Mouse (Mus musculus) midbrain, embryonic 16.5 days (tissue): ENCODE measurements at regions not wholly inside any gene's neighbourhood (a gene's known extent, or its start where the extent isn't known, plus 50 kb on each side); places are given as distances from the start of the nearest gene placed in this dataset.

Source experiments
- ATAC-seq: fragments of 200-750 bp; cut with Nextera tagmentation; 2 replicates; pipeline ENCODE4 v1.8.0; 2017; ENCODE audit warnings: moderate TSS enrichment
- H3K27ac ChIP-seq: fragments of 300-500 bp; sonication (generic); 2 replicates; pipeline ENCODE4 v1.5.1; 2014; ENCODE audit warnings: mild to moderate bottlenecking, low read length, mixed read lengths
- H3K27me3 ChIP-seq: fragments of 300-500 bp; sonication (generic); 2 replicates; pipeline ENCODE4 v1.6.1; 2014; ENCODE audit warnings: low read depth, low read length, mixed read lengths; ENCODE audit not compliant: control insufficient read depth, insufficient read depth
- H3K36me3 ChIP-seq: fragments of 300-500 bp; sonication (generic); 2 replicates; pipeline ENCODE4 v1.6.1; 2014; ENCODE audit warnings: mild to moderate bottlenecking, low read length, moderate library complexity, mixed read lengths; ENCODE audit not compliant: control insufficient read depth, insufficient read depth
- H3K4me1 ChIP-seq: fragments of 300-500 bp; sonication (generic); 2 replicates; pipeline ENCODE4 v1.6.1; 2014; ENCODE audit warnings: mild to moderate bottlenecking, low read length, mixed read lengths; ENCODE audit not compliant: control insufficient read depth, insufficient read depth
- H3K4me2 ChIP-seq: fragments of 300-500 bp; sonication (generic); 2 replicates; pipeline ENCODE4 v1.6.1; 2014; ENCODE audit warnings: mild to moderate bottlenecking, low read length, mixed read lengths
- H3K4me3 ChIP-seq: fragments of 300-500 bp; sonication (generic); 2 replicates; pipeline ENCODE4 v1.5.1; 2014; ENCODE audit warnings: low read depth, mild to moderate bottlenecking, low read length, moderate library complexity, mixed read lengths
- H3K9ac ChIP-seq: fragments of 300-500 bp; sonication (generic); 2 replicates; pipeline ENCODE4 v1.6.1; 2014; ENCODE audit warnings: low read depth, low read length, mixed read lengths
- H3K9me3 ChIP-seq: fragments of 300-500 bp; sonication (generic); replicated peaks from 2 replicates; pipeline ENCODE4 v1.6.1; 2014; ENCODE audit warnings: mild to moderate bottlenecking, low read length, mixed read lengths; ENCODE audit not compliant: control insufficient read depth, poor library complexity, severe bottlenecking
- WGBS: fragments of 180-500 bp; shearing (Covaris S2); extraction: QIAGEN DNeasy Blood & Tissue Kit; methylation state at CpG from one replicate; pipeline ENCODE4 v1.1.7; 2014; 5-methylcytosine and 5-hydroxymethylcytosine counted together

DNA sequence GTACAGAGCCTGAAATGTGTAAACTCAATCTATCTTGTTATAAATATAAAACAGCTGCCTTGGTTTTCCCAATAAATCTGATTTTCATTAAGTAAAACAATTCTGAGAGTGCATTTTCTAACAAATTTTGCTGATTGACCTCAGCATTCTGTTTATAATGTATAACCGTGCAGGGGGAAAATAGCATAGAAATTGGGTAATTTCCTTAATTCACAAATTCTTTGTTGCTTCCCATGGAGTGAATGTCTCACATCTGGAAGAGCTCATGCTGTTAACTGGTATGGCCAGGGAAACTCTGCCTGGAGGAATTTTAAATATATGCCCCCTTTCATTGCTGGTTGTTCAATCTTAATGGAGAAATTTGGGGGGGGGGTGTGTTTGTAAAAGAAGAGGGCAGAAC lies 317.4 kb upstream of the Thbs1 start:
- no peaks in the 10 kb centered on the region for H3K4me1 ChIP-seq
- H3K27ac ChIP-seq: no peak overlapping the region
- H3K4me2 ChIP-seq: no peak overlapping the region
- no peak for ATAC-seq
- H3K9me3 ChIP-seq: no peaks in the 10 kb centered on the region
- no peak overlapping the region for H3K9ac ChIP-seq
- H3K27me3 ChIP-seq: no peaks in the 10 kb centered on the region
- no peaks in the 10 kb centered on the region for H3K36me3 ChIP-seq
- 71% methylated on average over 1 of the region's 1 CpGs for WGBS
- no peak overlapping the region for H3K4me3 ChIP-seq

DNA sequence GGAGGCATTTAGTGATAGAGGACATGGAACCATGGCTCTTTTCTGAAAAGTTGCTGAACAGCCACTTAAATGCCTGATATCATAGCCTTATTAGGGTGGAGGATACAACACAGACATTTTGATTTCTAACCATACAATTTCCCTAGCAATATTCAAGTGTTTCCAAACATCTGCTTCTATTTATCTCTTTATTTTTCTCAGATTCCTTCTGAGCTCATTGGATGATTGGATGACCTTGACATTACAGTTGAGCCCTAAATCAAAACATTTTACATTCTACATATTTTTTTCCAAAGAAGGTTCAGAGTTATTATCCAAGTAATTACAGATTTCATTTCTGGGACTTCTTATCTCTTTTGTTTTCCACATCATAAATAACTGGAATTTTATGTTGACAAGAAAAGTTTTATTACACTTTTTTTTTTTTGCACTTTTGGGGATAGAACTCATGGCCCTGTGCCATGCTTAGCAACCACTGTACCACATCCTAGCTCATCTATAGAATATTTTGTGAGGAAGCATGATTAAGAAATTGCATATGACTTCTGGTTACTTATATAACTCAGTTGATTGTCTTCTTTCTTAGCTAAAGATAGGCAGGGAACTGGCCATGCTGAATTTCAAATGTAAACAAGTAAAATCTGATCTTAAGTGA lies 309.6 kb upstream of the Thbs1 start:
- no peak for ATAC-seq

DNA sequence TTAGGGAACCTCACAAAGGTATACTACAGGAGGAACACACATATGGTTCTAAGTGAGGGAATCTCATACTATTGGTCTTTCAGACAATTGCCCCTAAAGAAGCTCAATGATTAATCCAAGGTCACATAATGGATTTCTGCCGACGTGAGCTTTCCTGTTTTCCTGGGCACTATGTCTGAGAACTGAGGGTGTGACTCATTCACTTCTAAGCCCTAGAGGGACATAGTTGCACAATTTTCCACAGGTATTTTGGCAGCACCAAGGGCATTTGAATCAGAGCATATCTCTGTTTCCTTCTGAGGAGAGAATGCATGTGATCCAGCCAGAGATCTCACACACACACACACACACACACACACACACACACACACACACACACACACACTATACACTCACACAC lies 309.0 kb upstream of the Thbs1 start:
- 73% methylated on average over 2 of the region's 2 CpGs for WGBS
- Histone ChIP-seq H3K27me3 (no peaks in the 10 kb centered on the region), H3K4me2 (no peak overlapping the region), H3K27ac (no peak overlapping the region), H3K4me3 (no peak overlapping the region), H3K9me3 (no peaks in the 10 kb centered on the region), H3K36me3 (no peaks in the 10 kb centered on the region), H3K4me1 (no peaks in the 10 kb centered on the region), H3K9ac (no peak overlapping the region)
- no peak for ATAC-seq

More for the DNA sequence above, 309.6 kb upstream of the Thbs1 start:
- no peaks in the 10 kb centered on the region for H3K36me3 ChIP-seq
- H3K4me2 ChIP-seq: no peak overlapping the region
- no peak overlapping the region for H3K4me3 ChIP-seq
- H3K9me3 ChIP-seq: no peaks in the 10 kb centered on the region
- no peaks in the 10 kb centered on the region for H3K27me3 ChIP-seq
- H3K9ac ChIP-seq: no peak overlapping the region
- H3K27ac ChIP-seq: no peak overlapping the region
- H3K4me1 ChIP-seq: no peaks in the 10 kb centered on the region

DNA sequence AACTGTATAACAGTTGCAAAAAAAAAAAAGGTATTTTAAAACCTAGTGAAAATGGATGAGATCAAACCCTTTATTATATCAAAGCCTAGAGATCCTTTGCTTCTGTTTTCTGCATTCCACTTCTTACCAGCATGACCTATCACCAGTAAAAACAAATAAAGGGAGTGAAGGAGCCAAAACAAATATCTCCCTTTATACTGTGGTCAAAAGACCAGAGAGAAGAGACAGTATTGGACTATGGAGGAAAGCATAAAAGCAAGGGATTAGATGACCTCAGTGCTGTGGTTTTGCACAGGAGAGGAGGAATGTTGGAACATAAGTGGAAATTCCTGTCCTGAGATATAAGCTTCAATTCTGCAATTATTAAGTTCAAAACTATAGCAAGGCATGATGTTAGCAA lies 307.0 kb upstream of the Thbs1 start:
- Histone ChIP-seq H3K4me2 (no peak overlapping the region), H3K27me3 (no peaks in the 10 kb centered on the region), H3K27ac (no peak overlapping the region), H3K4me3 (no peak overlapping the region), H3K36me3 (no peaks in the 10 kb centered on the region), H3K9ac (no peak overlapping the region), H3K9me3 (no peaks in the 10 kb centered on the region), H3K4me1 (no peaks in the 10 kb centered on the region)
- ATAC-seq: no peak

DNA sequence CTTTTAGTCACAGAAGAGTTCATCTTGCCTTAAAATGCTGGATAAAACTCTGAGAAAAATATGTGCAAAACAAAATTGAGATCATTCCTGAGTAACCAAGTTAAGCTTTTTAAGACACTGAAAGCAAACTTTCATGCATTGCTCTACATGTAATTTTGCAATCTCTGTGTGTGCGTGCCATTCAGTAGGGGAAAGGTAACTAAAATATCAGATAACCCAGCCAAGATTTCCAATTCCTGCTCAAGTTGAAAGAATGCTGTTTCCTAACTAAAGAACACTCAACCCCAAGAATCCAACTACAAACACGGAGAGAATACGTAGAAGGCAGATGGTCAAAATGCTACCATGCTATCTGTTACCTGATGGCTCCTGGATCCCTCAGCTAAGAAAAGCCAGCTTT lies 304.6 kb upstream of the Thbs1 start:
- no peak for ATAC-seq
- Histone ChIP-seq H3K36me3 (no peaks in the 10 kb centered on the region), H3K9me3 (no peaks in the 10 kb centered on the region), H3K27me3 (no peaks in the 10 kb centered on the region), H3K4me3 (no peak overlapping the region), H3K4me1 (no peaks in the 10 kb centered on the region), H3K27ac (no peak overlapping the region), H3K9ac (no peak overlapping the region), H3K4me2 (no peak overlapping the region)
- 95% methylated on average over 3 of the region's 3 CpGs for WGBS

DNA sequence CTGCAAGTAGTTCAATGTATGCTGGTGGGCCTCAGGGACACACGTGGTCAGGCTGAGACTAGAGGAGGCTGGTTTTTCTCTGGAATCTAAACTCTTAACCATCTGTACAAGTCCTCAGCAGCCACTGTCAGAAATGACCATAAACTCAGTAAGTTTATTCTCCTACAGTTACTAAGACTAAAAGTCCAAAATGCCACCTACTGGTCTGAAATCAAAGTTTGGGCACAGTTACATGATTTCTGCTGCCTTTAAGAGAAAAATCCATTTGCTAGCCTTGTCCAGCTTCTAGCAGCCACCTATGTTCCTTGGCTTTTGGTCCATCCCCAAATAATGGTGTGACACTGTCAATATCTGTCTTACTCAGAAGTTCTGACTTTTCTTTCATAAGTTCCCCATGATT lies 300.2 kb upstream of the Thbs1 start:
- 79% methylated on average over 1 of the region's 1 CpGs for WGBS
- Histone ChIP-seq H3K36me3 (no peaks in the 10 kb centered on the region), H3K27me3 (no peaks in the 10 kb centered on the region), H3K4me1 (no peaks in the 10 kb centered on the region), H3K4me3 (no peak overlapping the region), H3K27ac (no peak overlapping the region), H3K9ac (no peak overlapping the region), H3K9me3 (no peaks in the 10 kb centered on the region), H3K4me2 (no peak overlapping the region)
- ATAC-seq: no peak

DNA sequence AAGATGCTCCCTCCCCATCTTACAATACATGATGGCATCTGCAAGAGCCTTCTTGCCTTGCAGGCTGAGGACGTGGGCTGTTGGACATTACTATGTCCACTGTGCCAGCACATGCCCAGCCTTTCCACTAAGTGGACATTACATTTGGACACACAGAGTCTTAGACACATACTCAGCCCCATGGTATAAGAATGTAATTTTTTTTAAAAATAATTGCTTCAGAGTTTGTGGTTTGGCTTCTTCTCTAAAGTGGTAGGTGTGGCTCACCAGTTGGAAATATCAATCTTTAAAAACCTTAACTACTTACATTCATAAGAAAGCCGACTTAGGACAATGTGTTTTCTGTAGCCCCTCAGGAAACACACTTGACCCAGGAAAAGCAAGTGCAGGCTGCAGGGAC lies 299.7 kb upstream of the Thbs1 start:
- H3K9me3 ChIP-seq: no peaks in the 10 kb centered on the region
- WGBS: 93% methylated on average over 2 of the region's 2 CpGs
- H3K4me2 ChIP-seq: no peak overlapping the region
- H3K36me3 ChIP-seq: no peaks in the 10 kb centered on the region
- H3K9ac ChIP-seq: no peak overlapping the region
- no peaks in the 10 kb centered on the region for H3K27me3 ChIP-seq
- no peak overlapping the region for H3K27ac ChIP-seq
- H3K4me1 ChIP-seq: no peaks in the 10 kb centered on the region
- no peak overlapping the region for H3K4me3 ChIP-seq
- ATAC-seq: no peak

DNA sequence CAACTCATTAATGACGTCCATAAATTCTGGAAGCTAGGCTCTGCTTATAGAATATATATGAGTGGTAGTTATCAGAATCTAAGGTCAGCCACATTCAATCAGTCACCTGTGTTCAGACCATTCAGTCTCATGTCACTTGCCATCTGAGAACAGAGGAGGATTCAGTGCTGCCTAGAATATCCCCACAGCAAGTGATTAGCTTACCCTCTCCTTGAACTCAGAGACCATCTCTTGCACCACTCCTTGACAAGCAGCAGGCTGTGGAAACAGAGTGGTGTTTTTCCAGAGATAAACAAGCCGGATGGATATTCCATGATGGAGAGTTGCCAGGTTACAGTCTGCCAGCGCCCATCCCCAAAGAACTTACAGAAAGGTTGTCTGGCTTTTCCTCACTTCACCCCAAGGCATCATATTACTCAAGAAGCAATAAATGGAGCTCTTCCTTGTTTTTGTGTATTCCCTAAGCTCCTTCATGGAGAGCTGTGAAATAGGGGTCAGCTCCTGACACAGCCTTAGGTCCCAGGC lies 291.9 kb upstream of the Thbs1 start:
- Histone ChIP-seq H3K9ac (no peak overlapping the region), H3K9me3 (no peaks in the 10 kb centered on the region), H3K4me3 (no peak overlapping the region), H3K27me3 (no peaks in the 10 kb centered on the region), H3K4me1 (no peaks in the 10 kb centered on the region), H3K4me2 (no peak overlapping the region), H3K27ac (no peak overlapping the region), H3K36me3 (no peaks in the 10 kb centered on the region)
- WGBS: 93% methylated on average over 3 of the region's 3 CpGs
- no peak for ATAC-seq

DNA sequence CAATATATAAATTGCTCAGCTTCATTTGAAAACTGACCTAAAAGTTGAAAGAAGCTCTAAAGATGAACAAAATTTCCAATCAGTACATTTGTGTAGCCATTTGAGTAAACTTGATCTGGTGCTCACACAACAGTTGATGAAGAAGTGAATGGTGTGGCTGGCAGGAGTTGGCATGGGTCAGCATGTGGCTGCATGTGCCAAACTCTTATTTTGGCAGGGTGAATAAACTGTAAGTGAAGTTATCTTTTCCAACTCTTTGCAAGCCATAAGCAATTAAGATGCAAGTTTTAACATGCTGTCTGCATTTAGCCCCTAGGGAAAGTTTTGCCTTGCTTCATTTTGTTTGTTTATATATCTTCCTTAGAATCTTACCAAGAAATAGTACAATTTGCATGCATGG lies 291.0 kb upstream of the Thbs1 start:
- no peak overlapping the region for H3K27ac ChIP-seq
- no peak for ATAC-seq
- H3K4me1 ChIP-seq: no peaks in the 10 kb centered on the region
- no peak overlapping the region for H3K4me2 ChIP-seq
- no peaks in the 10 kb centered on the region for H3K9me3 ChIP-seq
- no peaks in the 10 kb centered on the region for H3K27me3 ChIP-seq
- H3K9ac ChIP-seq: no peak overlapping the region
- H3K4me3 ChIP-seq: no peak overlapping the region
- no peaks in the 10 kb centered on the region for H3K36me3 ChIP-seq
